Mouse (Mus musculus): ENCODE measurements at regions not wholly inside any gene's neighbourhood (a gene's known extent, or its start where the extent isn't known, plus 50 kb on each side); places are given as distances from the start of the nearest gene placed in this dataset.

- in situ Hi-C loops (cut with MboI, MseI), result no loop called here
Measured at GRCm38 (mm10) chr15:67226900-67227299, 726.2 kb upstream of the Lrrc6 start.

Measured in T-helper 1 cell (primary cell).